Mouse (Mus musculus) bone marrow, adult 2 months (tissue): Measurements from ENCODE around the gene Lrrc4c. TPM values are rescaled to one million over a fixed set of nuclear protein-coding genes. Genes with fewer than 3 reads are reported as not detected.

Source experiments
- H3K27ac ChIP-seq: fragments of 200-500 bp; 2 replicates; pipeline ENCODE4 v1.5.1; 2012; ENCODE audit warnings: low read depth, mild to moderate bottlenecking, control low read depth, inconsistent platforms, low read length; ENCODE audit not compliant: control insufficient read depth, poor library complexity, insufficient read depth
- H3K4me1 ChIP-seq: fragments of 200-500 bp; 2 replicates; pipeline ENCODE4 v1.6.1; 2011; ENCODE audit warnings: low read length; ENCODE audit not compliant: control insufficient read depth, insufficient read depth
- H3K4me3 ChIP-seq: fragments of 200-500 bp; replicated peaks from 2 replicates; pipeline ENCODE3; 2011; ENCODE audit warnings: mild to moderate bottlenecking, low read depth, low read length, control low read depth; ENCODE audit not compliant: control insufficient read depth
- CTCF ChIP-seq: fragments of 200-500 bp; IDR thresholded peaks from 2 replicates; pipeline ENCODE4 v1.5.1; 2011; ENCODE audit warnings: low read length, control low read depth; ENCODE audit not compliant: control insufficient read depth, insufficient read depth
- POLR2A ChIP-seq: fragments of 200-500 bp; IDR thresholded peaks from 2 replicates; pipeline ENCODE4 v1.6.1; 2011; ENCODE audit warnings: low read depth, mild to moderate bottlenecking, control low read depth, low read length, borderline replicate concordance; ENCODE audit not compliant: control insufficient read depth
- WGBS: fragments of 180-500 bp; shearing (Covaris S2); methylation state at CpG from one replicate; pipeline ENCODE4 v1.1.7; 2018; 5-methylcytosine and 5-hydroxymethylcytosine counted together
- polyA plus RNA-seq: library from polyadenylated mRNA; stranded (reverse); fragments of >200 nt; gene quantifications from 2 replicates; pipeline ENCODE4 v1.2.4, GENCODE M21; 2011; ENCODE audit warnings: low replicate concordance; ENCODE audit not compliant: missing spikeins, insufficient read depth, insufficient read length

Lrrc4c gene
- not detected in 2 replicates for polyA plus RNA-seq

DNA sequence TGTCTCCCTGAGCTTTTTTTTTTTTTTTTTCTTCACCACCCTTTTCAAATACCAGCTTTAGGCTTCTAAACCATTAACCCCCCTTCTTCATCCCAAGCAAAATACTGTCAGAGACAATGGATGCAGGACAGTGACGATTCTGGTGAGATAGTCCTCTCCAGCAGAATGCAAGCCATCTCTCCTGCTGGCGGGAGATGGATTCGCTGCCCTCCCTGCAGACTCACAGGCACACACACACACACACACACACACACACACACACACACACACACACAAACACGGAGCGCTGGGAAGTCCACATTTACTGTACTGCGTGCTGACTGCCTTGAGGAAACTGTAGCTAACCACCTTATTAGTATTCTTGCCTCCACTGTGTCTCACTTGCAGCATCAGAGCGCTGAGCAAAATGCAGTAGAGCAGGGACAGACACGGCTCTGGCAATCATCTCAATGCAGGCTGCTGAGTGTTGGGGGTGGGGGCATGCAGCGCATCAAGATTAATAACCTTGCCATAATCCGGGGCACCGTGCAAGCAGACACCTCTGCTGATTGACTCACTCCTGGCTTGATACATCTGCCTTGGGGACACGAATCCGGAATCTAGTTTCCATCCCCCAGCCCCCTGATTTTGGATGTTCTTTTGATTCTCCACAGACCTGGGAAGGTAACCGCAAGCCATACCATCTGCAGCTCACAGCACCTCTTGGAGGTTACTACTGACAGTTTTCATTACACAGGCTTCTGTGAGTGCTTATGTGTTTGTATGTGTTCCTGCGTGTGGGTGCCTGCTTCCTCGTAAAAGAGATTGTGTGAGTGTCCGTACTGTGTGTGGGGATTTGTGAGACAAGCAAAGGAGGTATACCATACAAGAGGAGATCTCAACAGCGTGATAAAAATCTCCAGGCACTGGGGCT is at the start of gene Lrrc4c:
Lrrc4c (plus strand) TSS at position 783 of the 913 bp plus-strand sequence.
- no peak within 1 kb of the TSS for H3K4me3 ChIP-seq
- TF ChIP-seq CTCF (no peak), POLR2A (no peak)
- no peak within 1 kb of the TSS for H3K27ac ChIP-seq
- H3K4me1 ChIP-seq = no peaks in the 10 kb centered on the region
- WGBS = 11% methylated on average over 18 of the region's 18 CpGs

DNA sequence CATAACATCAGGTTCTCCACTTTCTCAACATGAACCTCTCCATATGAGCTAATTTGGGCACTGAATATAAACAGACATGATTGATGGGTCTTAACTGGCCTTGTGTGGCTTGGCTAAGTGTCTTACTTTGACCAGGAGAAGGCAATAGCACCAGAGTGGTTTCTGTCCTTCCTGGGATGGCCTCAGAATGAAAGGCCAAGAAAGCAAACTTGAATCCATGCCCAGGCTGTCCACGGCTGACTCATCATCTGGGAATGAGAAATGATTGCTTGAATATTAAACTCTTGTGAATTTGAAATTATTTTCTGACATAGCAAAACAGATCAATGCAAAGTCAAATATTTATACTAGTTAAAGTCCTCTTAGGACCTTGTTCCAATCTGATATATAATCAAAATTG is 42.9 kb upstream of the Lrrc4c start:
- Histone ChIP-seq H3K4me3 (no peak overlapping the region), H3K27ac (no peak overlapping the region), H3K4me1 (no peaks in the 10 kb centered on the region)
- no peak for TF ChIP-seq POLR2A
- WGBS = 75% methylated on average over 1 of the region's 1 CpGs

DNA sequence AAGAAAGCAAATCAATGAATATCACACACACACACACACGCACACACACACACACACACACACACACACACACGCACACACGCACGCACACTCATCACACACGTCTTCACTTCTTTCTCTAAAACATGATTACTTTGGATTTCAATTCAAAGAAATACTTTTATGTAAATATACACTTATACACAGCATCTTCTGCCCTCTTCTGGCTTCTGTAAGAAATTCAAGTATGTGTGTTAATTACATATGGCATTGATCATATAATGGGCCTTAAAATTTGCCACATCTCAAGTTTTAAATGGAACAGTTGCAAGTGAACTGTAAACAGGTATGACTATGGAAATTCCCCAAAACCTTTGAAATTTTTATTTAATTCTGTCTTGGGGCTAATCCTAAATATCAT is 35.0 kb upstream of the Lrrc4c start:
- WGBS = 73% methylated on average over 5 of the region's 5 CpGs
- H3K4me3 ChIP-seq = no peak overlapping the region
- no peak overlapping the region for H3K27ac ChIP-seq
- H3K4me1 ChIP-seq = no peaks in the 10 kb centered on the region
- TF ChIP-seq POLR2A = no peak
- no peak for TF ChIP-seq CTCF

DNA sequence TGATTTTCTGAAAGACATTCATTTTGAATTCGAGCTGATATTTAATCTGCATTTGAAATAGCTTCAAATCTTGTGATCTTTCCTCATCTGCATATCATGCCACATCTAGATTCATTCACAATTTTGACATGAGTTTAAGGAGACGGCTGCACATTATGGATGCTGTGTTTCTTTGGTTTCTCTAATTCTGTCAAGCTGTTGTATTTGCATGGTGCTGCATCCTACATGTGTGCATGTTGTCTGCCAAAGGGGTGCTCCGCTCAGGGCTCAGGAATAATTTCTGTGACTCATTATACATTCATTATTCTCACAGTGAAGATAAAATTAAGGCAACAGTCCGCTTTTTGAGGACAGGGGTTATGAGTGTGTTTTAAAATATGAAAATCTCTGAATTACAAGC is 30.5 kb upstream of the Lrrc4c start:
- no peak overlapping the region for H3K4me3 ChIP-seq
- WGBS = 64% methylated on average over 4 of the region's 4 CpGs
- TF ChIP-seq POLR2A (no peak), CTCF (no peak)

DNA sequence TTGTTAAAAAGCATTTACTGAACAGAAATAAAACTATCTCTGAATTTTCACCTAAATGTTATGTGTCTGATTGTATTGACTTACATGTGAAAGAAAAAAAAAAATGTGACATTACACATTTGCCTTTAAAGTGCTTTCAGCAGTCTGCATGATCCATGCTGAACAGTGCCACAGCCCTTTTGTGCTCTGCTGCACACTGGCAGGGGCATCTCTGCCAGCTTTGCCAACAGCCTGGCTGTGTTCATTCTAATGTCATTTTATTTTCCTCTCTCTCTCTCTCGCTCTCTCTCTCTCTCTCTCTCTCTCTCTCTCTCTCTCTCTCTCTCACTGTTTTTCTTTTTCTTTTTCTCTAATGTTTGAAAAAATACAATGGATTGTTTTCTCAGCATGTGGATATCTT is 27.4 kb upstream of the Lrrc4c start:
- H3K4me3 ChIP-seq = no peak overlapping the region
- no peaks in the 10 kb centered on the region for H3K4me1 ChIP-seq
- 67% methylated on average over 1 of the region's 1 CpGs for WGBS
- H3K27ac ChIP-seq = no peak overlapping the region
- no peak for TF ChIP-seq CTCF
- TF ChIP-seq POLR2A = no peak

More for the DNA sequence above, 30.5 kb upstream of the Lrrc4c start:
- Histone ChIP-seq H3K4me1 (no peaks in the 10 kb centered on the region), H3K27ac (no peak overlapping the region)

DNA sequence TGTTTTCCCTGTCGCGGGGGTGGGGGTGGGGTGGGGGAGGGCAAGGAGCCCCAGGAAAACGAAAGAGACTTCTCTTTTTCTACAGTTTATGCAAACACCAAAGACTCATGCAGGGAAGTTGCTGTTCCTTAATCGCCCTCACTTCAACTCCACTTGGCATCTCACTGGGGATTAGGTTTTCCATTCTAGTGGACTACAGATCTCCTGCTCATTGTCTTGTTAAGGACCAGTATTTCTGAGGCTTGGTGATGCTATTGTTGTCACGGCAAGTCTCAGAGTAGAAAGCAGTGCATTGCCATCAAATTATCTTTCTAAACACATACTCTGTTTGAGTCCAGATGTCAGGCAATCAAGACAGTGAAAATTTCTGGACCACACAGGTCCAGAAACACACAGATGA is 2.9 kb upstream of the Lrrc4c start:
- Histone ChIP-seq H3K4me3 (no peak overlapping the region), H3K27ac (no peak overlapping the region), H3K4me1 (no peaks in the 10 kb centered on the region)
- 9% methylated on average over 5 of the region's 5 CpGs for WGBS
- TF ChIP-seq CTCF (no peak), POLR2A (no peak)

DNA sequence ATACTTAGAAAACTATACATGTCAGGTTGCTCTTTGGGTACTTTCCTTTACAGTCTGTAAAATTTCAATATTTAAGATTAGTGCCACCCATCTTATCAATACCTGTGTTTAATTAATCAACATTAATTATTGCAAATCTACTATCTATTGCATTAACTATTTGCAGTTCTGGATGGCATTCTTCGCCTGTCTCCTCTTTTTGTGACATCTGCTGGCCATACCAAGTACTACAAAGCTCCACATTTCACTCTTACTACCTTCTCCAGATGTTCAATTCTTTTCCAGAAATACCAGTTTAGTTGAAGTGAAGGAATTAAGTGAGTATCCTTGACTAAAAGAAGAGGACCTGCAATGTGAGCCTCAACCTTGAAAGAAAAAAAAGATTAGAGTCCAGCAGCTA is 1.4 kb upstream of the Lrrc4c start:
- no peaks in the 10 kb centered on the region for H3K4me1 ChIP-seq
- no peak overlapping the region for H3K27ac ChIP-seq
- no peak for TF ChIP-seq CTCF
- TF ChIP-seq POLR2A = no peak
- H3K4me3 ChIP-seq = no peak overlapping the region
- WGBS = 45% methylated on average over 1 of the region's 1 CpGs

DNA sequence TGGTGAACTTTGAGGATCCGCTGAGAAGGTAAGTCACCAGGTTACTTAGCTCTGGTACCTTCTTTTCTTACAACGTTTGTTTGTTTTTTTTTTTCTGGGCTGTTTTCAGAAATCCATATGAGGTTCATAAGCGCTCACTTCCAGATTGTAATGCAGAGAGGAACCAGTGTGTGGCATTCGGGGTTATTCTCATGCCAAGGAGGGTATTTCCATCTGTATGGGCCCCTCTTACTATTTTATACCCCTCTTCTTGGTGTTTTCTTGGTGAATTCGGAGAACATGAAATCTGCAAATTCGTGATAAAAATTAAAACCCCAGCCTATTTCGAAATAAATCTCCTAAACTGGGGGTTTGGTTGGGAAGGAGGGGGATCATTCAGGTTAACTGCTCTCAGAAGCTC is 587 bp downstream of the Lrrc4c start:
- Histone ChIP-seq H3K27ac (no peak overlapping the region), H3K4me1 (no peaks in the 10 kb centered on the region), H3K4me3 (no peak overlapping the region)
- 16% methylated on average over 7 of the region's 7 CpGs for WGBS
- no peak for TF ChIP-seq POLR2A
- no peak for TF ChIP-seq CTCF

DNA sequence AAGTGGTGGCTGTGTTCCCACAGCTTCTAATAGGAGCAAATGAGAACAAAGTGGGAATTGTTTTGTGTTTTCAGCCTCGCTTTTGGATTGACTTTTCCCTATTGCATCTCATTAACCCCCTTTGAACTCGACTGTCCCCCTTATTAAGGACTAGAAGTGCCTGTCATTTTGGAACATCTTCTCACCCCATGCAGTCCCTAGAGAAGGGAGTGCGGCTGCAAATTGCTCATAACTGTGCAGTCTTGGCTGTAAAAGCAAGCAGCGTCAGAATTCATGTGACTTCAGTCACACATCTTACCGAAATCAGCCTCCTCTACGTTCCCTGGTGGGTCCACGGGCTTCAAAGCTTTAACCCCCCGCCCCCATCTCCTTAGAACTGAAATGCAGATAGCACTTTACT is 1.2 kb downstream of the Lrrc4c start:
- no peak overlapping the region for H3K4me3 ChIP-seq
- WGBS = 29% methylated on average over 8 of the region's 8 CpGs
- no peak overlapping the region for H3K27ac ChIP-seq
- H3K4me1 ChIP-seq = no peaks in the 10 kb centered on the region
- TF ChIP-seq POLR2A = no peak
- TF ChIP-seq CTCF = no peak
